Mouse (Mus musculus) heart, postnatal 4 days (tissue): ENCODE measurements around the gene Kat14. TPM values are rescaled to one million over a fixed set of nuclear protein-coding genes. Genes with fewer than 3 reads are reported as not detected.

ENCODE experiments used
- DNase-seq: peaks from one replicate; pipeline ENCODE4 v3.0.0; 2021
- total RNA-seq, 2 experiments: library from RNA; stranded (reverse); gene quantifications; 2 replicates each; pipeline ENCODE4 v1.2.3; 2021

Kat14 gene
- total RNA-seq, 2 experiments from 2014 or later, result 28.5 to 29.0 TPM

DNA sequence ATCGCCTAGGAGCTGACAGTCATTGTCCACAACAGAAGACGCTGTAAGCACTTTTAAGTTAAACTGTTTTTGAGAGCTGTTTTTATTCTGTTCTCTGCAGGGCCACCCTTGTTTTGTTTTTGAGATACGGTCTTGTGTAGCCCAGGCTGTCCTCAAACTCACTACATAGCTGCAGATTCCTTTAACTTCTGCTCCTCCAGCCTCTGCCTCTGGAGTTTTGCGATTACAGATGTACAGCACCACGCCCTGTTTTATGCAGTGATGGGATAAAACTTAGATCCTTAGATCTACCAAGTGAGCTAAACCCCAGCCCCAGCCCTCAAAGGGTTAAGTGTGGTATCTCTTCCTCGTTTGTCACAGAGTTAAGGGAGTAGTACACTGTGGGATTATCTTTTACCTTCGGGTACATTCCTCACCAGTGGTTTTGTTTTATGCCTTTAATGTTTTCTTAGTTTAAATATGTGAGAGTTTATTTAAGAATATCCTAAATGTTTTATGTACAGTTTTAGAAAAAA is 13.9 kb downstream of the Kat14 start:
- DNase-seq, result no peak

DNA sequence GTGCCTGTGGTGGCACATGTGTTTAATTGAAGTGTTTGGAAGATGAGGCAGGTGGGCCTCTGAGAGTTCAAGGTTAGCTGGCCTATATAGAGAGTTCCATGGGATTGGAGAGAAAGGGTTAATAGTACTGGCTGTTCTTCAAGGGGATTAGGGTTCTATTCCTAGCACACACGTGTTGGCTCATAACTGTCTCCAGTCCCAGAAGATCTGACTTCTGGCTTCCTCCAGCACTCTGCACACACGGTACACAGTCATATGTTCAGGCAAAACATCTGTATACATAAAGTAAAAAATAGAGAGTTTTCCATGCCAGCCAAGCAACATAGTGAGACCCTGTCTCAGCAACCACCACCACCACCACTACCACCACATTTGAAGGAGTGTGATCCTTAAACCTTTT is 17.5 kb downstream of the Kat14 start:
- no peak for DNase-seq

DNA sequence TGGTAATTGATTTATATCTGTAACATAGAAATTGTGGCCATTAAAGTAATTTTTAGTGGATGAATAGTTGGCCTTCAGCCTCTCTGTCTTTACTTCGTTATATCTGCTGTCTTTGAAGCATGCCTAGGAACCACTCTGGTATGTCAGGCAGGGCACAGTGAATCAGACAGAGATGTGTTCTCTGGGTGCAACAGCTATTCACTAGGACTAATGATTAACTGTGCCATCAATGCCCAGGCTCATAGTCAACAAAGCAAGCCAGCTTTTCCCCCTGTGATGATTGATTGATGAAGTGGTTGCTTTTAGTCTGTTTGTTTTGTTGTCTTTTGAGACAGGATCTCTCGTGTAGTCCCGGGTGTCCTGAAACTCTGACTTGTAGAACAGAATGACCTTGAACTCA is 19.6 kb downstream of the Kat14 start:
- no peak for DNase-seq

DNA sequence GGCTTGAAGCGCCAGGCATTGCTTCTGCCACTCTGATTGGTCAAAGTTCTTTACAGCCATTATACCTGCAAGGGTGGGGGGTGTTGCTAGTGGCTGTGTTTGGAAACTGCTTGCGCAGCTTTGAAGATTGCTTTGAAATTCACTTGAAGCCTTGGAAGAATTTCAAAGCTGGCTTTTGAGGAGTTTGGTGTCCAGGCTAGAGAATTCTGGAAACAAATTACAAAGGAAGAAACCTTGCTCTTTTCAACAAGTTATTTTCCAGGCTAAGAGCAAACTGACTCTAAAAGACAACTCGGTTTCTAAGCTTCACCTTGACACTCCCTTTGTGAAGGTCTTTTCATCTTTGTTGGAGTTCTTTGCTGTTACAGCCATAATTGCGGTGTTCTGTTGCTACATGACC is 30.7 kb downstream of the Kat14 start:
- no peak for DNase-seq

DNA sequence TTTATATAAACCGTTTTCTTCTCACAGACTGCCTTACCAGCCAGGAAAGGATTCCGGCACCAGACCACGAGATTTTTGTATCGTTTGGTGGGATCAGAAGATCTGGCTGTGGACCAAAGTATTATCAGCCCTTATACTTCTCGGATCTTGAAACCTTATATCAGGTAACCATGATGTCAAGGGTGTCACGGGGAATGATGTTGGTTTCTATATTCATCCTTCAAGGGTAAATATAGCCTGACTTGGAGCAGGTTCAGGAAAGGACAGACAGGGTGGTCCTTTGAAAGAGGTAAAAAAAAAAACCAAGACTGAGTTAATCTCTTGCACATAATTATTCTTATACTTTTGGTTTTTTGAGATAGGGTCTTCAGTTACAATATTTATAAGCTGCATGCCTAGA is 31.9 kb downstream of the Kat14 start:
- DNase-seq, result no peak

DNA sequence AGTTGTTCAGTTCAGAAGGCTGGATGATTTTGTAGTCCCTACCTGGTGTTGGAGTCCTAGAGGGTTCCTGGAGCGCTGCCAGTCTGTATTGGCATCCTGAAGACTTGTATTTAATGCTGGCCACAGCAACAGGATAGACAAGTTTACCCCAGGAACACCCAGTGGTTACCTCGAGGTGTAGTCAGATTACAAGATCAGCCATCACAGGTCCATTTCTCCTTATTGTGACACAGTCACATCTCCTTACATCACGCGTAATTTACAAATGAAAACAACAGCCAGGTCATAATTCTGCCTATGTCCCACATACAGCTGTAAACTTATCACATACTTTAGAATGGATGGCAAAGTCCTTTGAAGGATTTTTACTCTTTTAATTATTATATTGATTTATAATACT is 40.3 kb downstream of the Kat14 start:
- no peak for DNase-seq

DNA sequence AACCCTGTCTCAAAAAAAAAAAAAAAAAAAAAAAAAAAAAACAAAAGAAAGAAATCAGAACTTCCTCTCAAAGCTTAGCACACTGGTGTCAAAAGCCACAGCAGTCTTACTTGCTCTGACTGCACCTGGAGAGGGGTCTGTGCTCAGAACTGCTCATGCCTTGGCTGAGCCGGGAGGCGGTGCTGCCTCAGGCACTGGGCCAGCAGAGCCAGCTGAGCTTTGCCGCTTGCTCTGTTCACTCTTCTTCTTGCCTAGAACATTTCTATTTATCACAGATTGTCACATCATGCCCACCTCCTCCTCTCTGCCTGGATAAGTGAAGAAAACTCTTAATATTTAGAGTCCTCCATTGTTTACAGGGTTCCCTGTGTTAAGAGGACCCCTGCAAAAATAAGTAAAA is 41.8 kb downstream of the Kat14 start:
- DNase-seq, result no peak

DNA sequence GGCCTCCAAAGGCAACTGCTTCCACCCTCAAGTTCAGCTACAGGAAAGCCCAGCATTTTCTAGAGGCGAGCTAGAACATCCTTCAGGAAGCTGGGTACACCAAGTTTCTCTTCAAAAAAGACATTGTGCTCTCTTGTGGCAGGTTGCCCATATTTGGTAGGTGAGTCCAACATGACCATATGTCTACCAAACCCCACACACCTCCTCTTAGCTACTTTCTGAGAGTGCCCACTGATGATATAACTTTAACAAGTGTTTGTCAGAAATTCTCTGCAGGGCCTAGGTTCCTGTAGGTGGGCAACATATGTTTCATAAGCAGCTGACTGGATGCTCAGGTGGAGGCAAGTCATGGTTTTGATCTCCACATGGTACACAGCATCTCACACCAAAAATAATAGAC is 45.9 kb downstream of the Kat14 start:
- no peak for DNase-seq

DNA sequence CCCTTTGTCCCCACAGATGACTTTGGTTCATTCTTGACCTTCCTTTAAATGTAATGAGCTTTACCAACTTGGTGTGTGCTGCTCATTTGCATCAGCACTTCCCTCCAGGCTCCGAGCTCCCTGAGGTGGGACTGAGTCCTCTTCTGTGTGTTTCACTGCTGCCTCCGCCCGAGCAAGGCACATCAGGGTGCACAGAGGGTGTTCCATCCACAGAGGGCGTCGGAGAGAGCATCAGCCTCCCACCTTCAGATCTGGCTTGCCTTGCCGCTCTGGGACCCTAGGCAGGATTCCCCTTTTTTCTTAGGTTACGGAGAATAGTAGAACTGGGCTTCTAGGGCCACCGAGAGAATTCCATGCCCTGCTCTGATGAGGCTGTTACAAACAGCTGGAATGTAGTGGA is 48.1 kb downstream of the Kat14 start:
- DNase-seq, result no peak

DNA sequence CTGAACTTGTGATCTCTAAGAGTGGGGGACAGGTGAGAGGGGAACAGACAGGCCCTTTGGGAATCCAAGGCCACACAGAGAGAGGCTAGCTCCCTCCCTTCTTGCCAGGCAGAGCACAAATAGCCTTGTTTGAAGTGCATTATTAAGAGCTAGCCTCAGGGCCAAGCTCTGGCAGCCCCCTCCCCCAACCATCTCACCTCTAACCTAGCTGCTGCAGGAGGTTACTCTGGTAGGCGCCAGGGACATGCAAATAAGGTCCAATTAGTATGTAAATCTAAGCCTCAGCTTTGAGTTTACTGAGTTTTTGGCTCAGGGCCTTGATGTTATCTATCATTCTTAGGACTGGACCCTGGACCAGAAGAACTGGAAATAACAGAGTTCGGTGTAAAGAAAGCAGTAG is 49.3 kb downstream of the Kat14 start:
- no peak for DNase-seq

DNA sequence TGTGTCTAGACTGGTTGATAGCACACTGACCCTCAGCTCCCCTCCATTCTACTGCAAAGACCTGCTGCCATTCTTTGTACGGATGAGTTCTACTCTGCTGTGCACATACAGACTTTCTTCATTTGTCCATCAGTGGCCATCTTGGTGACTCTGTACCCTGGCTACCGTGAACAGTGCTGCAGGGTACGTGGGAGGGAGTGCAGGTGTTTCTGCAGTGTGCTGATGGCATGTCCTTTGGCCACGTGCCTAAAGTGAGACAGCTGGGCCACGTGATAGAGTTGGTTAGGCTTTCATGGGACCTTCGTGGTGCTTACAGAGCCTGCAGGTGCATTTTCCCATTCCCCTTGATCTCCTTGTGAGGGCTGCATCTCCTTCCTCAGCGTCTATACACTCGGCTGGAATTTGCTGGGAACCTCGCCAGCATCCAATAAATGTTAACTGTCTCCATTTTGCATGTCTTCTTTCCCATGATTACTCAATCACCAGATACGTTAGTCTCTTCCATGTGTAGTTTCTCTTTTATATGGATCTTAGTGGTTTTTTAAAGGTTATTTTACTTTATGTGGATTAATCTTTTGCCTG is 53.4 kb downstream of the Kat14 start:
- DNase-seq, result no peak

DNA sequence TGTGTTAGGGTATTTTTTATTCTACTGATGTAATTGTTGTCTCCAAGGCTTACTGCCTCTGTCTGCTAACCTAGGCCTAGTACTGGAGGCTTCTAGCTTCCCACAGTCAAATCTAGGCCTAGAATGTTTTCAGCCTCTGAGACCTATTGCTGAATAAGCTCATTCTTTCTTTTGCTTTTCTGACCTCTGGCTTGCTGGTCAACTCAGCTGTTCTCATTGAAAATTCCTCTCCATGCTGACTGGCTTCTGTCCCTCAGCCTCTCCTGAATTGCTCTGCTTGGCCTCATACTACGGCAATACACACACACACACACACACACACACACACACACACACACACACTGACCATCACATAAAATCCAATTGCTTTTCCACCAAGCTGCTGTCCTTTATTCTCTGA is 57.0 kb downstream of the Kat14 start:
- no peak for DNase-seq

DNA sequence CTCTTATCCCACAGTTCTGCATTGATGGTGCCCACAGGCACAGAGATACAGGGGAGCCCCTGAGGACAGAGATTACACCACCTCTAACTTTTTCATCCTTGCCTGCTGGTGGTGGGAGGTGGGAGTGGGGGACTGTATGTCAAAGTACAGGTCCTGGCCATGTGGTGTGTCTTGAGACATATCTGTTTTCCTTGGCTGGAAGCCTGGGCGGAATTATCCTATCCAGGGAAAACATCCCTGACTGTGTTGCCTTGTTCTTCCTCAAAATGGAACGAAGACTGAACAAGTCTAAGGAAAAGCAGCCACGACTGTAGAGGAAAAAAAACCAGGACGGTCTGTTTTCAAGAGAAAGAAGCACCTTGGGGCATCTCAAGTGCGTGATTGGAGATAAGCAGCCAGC is 59.1 kb downstream of the Kat14 start:
- no peak for DNase-seq

DNA sequence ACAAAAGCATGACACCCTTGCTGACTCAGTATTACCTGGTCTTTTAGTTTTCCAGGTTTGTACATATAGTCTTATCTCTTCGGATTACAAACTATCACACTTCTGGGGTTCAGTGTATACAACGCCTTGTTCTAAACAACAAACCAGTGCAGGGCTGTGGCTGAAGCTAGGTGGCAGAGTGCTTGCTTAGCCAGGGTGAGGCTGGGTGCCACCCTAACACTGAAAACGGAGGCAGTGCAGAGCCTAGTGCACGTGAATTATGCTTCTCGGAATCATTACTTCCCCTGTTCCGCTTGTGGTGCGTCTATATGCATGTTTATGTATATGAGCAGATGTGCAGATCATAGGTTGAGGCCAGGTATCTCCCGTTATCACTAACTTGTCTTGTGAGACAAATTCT is 59.9 kb downstream of the Kat14 start:
- DNase-seq, result no peak

DNA sequence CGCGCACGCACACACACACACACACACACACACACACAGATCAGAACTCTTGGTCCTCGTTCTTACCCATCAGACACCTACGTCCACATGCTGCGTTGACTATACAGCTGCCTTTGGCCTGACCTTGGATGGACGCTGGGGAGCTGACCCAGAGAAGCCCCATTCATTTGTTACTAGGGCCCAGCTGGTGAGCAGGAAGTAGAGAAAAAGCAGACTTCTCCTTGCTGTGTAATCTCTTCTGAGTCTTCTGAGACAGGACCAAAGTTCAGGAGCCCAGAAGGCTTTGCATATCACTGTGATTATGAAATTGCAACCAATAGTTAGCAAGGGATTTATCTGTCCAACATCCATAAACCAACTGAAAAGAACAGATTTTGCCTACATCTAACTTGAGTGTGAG is 60.4 kb downstream of the Kat14 start:
- DNase-seq, result no peak

DNA sequence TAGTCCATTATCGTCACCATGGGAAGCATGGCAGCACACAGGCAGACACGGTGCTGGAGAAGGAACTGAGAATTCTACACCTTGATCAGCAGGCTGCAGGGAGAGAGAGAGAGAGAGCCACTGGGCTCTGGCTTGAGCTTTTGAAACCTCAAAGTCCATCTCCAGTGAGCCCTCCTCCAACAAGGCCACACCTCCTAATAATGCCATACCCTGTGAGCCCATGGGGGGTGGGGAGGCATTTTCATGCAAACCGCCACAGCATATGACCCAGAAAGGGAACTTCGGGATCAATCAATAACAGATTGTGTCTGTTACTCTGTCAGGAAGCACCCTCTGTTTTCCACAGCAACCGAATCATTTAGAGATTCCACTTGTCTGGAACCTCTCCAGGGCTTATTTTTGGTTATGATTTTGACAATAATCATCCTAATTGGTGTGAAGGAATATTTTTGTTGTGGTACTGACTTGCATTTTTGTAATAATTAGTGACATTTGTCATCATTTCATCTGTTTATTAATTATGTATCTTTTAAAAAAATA is 62.6 kb downstream of the Kat14 start:
- DNase-seq, result no peak

DNA sequence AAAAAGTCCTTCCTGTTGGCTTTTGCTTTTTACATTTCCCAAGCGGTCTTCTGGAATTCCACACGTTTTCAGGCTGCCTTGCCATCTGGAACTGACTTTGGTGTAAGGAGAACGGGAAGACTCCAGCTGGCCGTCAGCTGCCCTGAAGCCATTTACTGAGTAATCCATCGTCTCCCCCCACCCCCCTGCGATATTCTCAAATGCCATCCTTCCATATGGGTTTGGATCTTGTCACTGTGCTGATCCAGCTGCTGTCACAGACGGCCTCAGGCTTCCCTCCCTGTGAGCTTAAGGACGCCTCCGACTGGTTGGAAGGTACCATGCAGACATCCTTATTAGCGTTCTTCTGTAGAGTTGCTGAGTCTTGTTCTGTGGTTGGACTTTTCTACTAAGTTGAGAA is 66.9 kb downstream of the Kat14 start:
- DNase-seq, result no peak

DNA sequence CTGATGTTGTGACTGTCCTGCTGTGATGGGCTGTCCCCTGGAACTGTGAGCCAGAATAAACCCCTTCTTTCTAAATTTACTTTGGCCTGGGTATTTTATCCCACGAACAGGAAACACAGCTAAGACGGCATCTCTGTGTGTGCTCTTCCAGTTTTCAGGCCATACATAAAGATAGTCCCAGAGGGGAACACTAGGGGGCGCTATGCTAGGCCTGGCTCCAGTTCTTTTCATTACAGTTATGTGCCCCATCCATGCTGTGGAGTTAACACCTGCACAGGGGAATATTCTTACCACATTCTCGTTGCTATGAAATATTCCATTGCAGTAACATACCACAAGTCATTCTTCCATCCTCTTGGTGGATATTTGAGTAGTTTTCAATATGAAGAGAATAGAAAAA is 69.6 kb downstream of the Kat14 start:
- no peak for DNase-seq

DNA sequence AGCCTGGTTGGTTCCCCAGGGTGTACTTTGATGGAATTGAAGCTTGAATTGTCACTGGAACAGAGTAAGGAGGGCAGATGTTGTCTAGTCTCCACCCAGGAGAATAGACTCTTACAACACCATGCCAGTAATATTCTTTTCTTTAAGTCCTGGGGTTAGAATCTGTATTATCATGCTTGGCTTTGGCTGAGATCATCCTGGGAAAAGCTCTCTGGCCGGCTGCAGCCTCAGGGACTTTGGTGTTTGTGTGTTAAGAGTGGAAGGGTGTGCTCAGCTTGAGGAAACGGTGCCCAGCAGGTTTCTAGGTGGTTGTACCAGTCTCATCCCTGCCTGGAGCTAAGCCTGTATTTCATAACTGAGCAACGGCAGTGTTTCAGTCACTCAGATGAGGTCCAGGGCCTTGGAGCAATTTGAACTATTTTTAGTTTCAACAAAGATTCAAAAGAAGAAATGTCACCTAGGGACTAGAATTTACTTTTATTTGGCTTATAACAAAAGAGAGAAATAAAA is 70.5 kb downstream of the Kat14 start:
- no peak for DNase-seq

DNA sequence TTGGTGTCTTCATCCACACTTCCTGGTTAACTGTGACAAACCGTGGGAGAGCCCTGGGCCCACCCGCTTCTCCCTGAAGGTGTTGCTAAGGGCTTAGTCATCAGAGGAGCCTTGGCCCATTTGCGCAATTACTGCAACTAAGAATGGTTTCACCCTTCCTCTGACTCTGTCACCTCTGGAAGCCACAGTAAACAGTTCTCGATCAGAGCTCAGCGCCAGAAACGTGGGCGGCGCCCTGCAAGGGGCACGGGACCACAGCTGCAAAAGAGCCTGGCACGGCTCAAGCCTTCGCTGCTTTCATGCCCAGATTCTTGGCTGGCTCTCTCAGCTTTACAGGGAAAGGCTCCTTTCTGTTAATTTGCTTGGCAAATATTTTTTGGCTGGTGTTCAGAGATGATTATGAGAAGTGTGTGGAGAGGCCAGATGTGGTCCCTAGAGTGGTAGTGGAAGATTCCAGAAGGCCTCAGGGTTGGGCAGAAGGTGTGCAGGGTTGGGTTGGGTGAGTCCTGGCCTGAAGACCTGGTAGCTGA is 72.7 kb downstream of the Kat14 start:
- DNase-seq, result peak; percentile 64

DNA sequence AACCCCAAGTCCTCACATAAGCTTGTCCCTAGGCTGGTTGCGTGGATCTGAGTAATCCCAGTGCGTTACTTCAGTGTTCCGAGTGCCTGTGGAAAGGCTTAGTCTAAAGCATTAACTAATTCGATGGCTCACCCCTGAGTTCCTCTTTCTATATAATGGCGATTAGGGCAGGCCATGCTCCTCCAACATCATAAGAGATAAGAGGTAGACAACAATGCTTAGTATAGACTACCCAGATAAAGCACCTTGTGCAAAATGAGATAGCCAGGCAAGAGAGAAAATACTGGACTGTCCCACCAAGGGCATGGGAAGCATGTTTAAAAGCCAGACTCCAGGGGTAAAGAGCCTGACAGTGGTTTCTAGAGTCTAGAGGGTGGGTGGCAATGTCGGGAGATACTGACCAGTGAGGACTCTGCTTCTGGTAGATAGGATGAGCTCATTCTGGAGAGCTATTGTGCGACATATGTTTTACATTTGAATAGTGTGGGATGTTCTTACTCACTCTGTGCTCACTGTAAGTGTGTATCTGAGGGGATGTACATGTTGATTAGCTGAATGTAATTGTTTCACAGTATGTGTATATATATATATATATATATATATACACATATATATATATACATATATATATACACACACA is 77.7 kb downstream of the Kat14 start:
- no peak for DNase-seq

DNA sequence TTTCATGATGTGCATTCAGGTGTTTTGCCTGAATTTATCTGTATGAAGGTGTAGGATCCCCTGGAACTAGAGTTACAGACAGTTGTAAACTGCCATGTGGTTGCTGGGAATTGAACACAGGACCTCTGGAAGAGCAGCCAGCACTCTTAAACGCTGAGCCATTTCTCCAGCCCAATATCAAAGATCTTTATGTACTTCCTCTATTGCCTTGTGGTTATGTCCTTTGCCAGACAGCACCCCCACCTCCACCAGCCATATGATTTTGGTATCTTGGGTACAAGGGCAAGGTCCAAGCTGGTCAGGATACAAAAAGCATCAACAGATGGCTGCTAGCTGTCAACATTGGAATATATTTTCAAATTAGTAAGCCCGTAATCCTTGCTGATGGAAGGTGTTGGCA is 81.6 kb downstream of the Kat14 start:
- no peak for DNase-seq

DNA sequence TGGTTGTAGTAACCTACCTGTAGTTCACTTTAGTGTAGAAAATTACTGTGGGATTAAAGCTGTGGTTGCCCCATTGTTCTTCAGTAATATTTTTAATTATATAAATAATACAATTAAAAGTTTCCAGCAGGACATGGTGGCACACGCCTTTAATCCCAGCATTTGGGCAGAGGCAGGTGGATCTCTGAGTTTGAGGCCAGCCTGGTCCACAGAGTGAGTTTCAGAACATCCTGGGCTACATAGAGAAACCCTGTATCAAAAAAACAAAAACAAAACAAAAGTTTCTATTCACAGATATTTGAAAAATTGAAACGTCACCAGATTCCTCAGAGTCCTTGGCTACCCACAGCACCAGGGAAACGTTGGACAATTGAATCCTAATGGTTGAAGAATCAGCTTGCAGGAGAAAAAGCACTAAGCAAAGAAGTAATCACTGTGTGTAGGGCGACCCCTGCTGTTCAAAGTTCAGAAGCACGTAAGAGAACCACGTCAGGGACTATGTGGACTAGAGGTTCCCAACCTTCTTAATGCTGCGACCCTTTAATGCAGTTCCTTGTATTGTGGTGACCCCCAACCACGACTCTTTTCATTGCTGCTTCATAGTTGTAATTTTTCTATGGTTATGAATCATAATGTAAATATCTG is 83.7 kb downstream of the Kat14 start:
- peak; percentile 88 for DNase-seq
